Mouse (Mus musculus) olfactory bulb, adult 2 months (tissue): ENCODE data around the gene Tmem163.

ENCODE experiments used
- CTCF ChIP-seq: fragments of 200-500 bp; IDR thresholded peaks from 2 replicates; pipeline ENCODE4 v1.5.1; 2012; ENCODE audit warnings: low read depth, mild to moderate bottlenecking, low read length, moderate library complexity; ENCODE audit not compliant: insufficient read depth
- POLR2A ChIP-seq: fragments of 200-500 bp; IDR thresholded peaks from 2 replicates; pipeline ENCODE4 v1.6.1; 2012; ENCODE audit warnings: mild to moderate bottlenecking, low read depth, low read length, moderate library complexity; ENCODE audit not compliant: insufficient read depth

DNA sequence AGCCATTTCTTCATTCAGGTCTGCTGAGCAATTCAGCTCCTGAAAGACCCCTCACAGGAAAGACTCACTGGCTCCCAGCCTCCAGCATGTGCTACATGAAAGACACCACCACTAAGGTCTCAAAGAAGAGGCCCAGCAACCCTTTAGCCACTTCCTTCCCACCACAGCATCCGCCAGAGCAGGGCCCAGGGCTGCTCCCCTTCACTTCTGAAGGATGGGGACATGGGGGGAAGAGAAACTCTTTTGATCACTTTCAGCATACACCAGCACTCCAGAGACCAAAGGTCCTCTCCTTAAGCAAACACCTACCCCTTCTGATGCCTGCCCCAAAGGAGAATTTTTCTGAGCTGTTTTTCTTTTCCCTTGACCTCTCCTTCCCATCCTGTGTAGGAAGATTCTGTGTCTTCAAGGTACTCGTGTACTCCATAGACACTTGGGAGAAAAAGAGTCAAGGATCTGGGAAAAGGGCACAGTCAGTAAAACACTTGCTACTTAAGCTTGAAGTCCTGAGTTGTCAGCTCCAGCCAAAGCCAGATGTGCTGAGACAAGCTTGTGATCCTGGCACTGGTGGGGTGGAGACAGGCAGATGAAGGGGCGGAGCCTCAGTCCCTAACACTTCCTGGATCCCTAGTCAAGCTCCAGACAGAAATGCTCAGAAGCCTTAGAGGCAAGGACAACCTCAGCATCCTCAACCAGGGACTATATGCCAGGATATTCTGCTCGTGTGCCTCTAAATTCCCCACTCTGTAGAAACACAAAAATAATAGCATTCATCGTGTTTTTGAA, 53.6 kb downstream of the Tmem163 start:
- TF ChIP-seq CTCF: no peak
- no peak for TF ChIP-seq POLR2A
